9 mouse cellular contexts compared by ENCODE assay signal in the genomic region with DNA sequence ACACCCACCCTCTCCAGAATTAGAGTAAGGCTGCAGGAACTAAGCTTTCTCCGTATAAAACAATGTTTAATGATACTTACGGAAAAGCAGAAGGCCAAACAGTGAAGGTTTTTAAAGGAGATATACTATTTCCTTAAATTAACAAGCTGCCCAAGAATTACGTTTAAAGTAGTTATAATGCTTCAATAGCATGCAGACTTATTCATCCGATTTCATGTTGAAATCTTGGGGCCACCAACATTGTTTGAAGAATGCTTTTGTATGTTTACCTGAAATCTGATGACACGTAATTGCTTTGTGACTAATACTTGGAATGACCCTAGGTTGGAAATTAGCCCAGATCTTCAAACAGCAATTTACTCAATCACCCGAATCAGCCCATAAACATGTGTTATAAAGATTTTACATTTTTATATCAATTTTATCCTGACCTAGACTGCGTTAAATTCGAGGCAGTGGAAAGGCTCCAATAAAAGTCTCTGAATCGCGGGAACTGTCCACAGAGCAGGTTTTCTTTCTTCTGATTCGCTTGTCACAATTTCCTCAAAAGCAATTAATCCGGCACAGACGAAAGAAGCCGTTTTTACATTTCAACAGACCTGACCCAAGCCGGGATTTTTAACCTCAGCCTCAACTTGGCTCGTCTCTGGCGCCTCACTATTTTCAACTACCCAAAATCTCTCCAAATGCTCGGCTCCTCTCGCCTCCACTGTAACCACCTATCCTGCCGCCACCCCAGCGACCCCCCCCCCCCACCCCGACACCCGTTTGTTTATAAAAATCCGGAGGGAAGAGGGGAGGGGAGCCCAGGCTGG. TPM values are rescaled to one million over a fixed set of nuclear protein-coding genes. Genes with fewer than 3 reads are reported as not detected.
A peak's percentile ranks its signal among the peaks of the same experiment; 100 is the strongest.
DNase-seq lines count a peak whose midpoint lies in the region; ATAC-seq and TF ChIP-seq lines count a peak whose summit lies in the region.
"Had no signal": no experiment of that assay in that cellular context is flagged by ENCODE, and none has a peak within 500 bp of the region (broad histone marks: within the 10 kb centered on the region; RNA-seq: fewer than 3 reads in every experiment).

No protein-coding gene starts in this region.

- H3K79me2 ChIP-seq in liver, adult 2 months (ENCODE audit: control insufficient read depth, insufficient read depth, low read length), result no peaks in the 10 kb centered on the region

- H3K36me3 ChIP-seq in liver, adult 2 months (ENCODE audit: control insufficient read depth, insufficient read depth, low read length), result no peaks in the 10 kb centered on the region
- no peaks in the 10 kb centered on the region for H3K36me3 ChIP-seq in forebrain, embryonic 10.5 days (replicated peaks)
- H3K36me3 ChIP-seq in limb, embryonic 10.5 days, result no peaks in the 10 kb centered on the region
- no peaks in the 10 kb centered on the region for H3K36me3 ChIP-seq in neural tube, embryonic 15.5 days

- H3K4me2 ChIP-seq in neural tube, embryonic 15.5 days, result peak overlapping the region; percentile 50

- H3K4me1 ChIP-seq in liver, adult 2 months (ENCODE audit: control insufficient read depth, insufficient read depth, low read length), result no peaks in the 10 kb centered on the region
- peaks cover 34% of the 10 kb centered on the region for H3K4me1 ChIP-seq in forebrain, embryonic 10.5 days
- peaks cover 24% of the 10 kb centered on the region for H3K4me1 ChIP-seq in limb, embryonic 10.5 days
- peaks cover 17% of the 10 kb centered on the region for H3K4me1 ChIP-seq in neural tube, embryonic 15.5 days

- H3K27ac ChIP-seq in liver, adult 2 months (replicated peaks; ENCODE audit: insufficient read depth, low read depth, low read length), result no peak overlapping the region
- peak overlapping the region; percentile 81; the same call in 1 of the 2 replicates for H3K27ac ChIP-seq in forebrain, embryonic 10.5 days
- no peak overlapping the region for H3K27ac ChIP-seq in limb, embryonic 10.5 days
- H3K27ac ChIP-seq in neural tube, embryonic 15.5 days (replicated peaks), result no peak overlapping the region

- no peaks in the 10 kb centered on the region for H3K9me3 ChIP-seq in forebrain, embryonic 10.5 days
- no peaks in the 10 kb centered on the region for H3K9me3 ChIP-seq in limb, embryonic 10.5 days (replicated peaks)
- H3K9me3 ChIP-seq in neural tube, embryonic 15.5 days (replicated peaks), result no peaks in the 10 kb centered on the region

- no peak for TF ChIP-seq CTCF in liver, adult 2 months (IDR thresholded peaks at IDR 0.05; ENCODE audit: low read depth, low read length)

- ATAC-seq in neural tube, embryonic 15.5 days (ENCODE audit: low FRiP score), result no peak
- ATAC-seq: inflammation-experienced regulatory T-cells, adult 6 months had no signal

- peaks cover 27% of the 10 kb centered on the region for H3K27me3 ChIP-seq in liver, adult 2 months (ENCODE audit: control insufficient read depth, insufficient read depth, low read length)
- H3K27me3 ChIP-seq in forebrain, embryonic 10.5 days (ENCODE audit: poor library complexity, severe bottlenecking), result peaks cover 100% of the 10 kb centered on the region
- peaks cover 100% of the 10 kb centered on the region for H3K27me3 ChIP-seq in limb, embryonic 10.5 days (ENCODE audit: low read depth, poor library complexity, severe bottlenecking)
- H3K27me3 ChIP-seq in neural tube, embryonic 15.5 days (replicated peaks), result peaks cover 90% of the 10 kb centered on the region

- no peak overlapping the region for H3K4me3 ChIP-seq in liver, adult 2 months (ENCODE audit: insufficient read depth, low read depth, low read length)
- H3K4me3 ChIP-seq in forebrain, embryonic 10.5 days, result peak overlapping the region; percentile 51
- peak overlapping the region; percentile 59 for H3K4me3 ChIP-seq in limb, embryonic 10.5 days
- peak overlapping the region; percentile 20; the same call in 1 of the 2 replicates for H3K4me3 ChIP-seq in neural tube, embryonic 15.5 days (replicated peaks)

- H3K9ac ChIP-seq in liver, adult 2 months (ENCODE audit: low read depth, low read length), result no peak overlapping the region
- H3K9ac ChIP-seq in neural tube, embryonic 15.5 days (replicated peaks), result no peak overlapping the region

- WGBS in liver, adult 2 months, result 4% methylated on average over 24 of the region's 24 CpGs
- WGBS in forebrain, embryonic 10.5 days, result under 1% methylated on average over 24 of the region's 24 CpGs
- 2% methylated on average over 24 of the region's 24 CpGs for WGBS in limb, embryonic 10.5 days
- WGBS in neural tube, embryonic 15.5 days, result under 1% methylated on average over 24 of the region's 24 CpGs

- peak; percentile 28 for DNase-seq in liver, adult 2 months (ENCODE audit: extremely low read depth, low read depth, low spot score)
- DNase-seq in liver, result no peak
- no peak for DNase-seq in forebrain, embryonic 10.5 days (ENCODE audit: extremely low spot score, low spot score)
- peak; percentile 55 for DNase-seq in limb, embryonic 10.5 days (ENCODE audit: low spot score)
- DNase-seq in right cerebral cortex, postnatal 10 days (ENCODE audit: low spot score in 2 of 2), result no peak
- DNase-seq in urinary bladder, adult 18-20 months (ENCODE audit: low spot score in 2 of 2), result no peak
- no peak for DNase-seq in spleen, postnatal 36 days (ENCODE audit: low spot score in 2 of 2)

- no peak for TF ChIP-seq POLR2A in liver, adult 2 months (IDR thresholded peaks at IDR 0.05; ENCODE audit: extremely low read depth, insufficient read depth, low read length)

RNA-seq across cellular contexts. Expression of a gene that starts 4.0 kb away (rescaled TPM):
- not detected in 2 replicates for total RNA-seq in liver, adult 2 months (2014; rRNA removed)
- polyA plus RNA-seq in liver, adult 2 months (2012; rRNA removed), result not detected in 2 replicates
- 2.6 and 3.8 TPM in 2 replicates for polyA plus RNA-seq in forebrain, embryonic 10.5 days (2016; fragmentation: Nextera tagmentation; extraction: Ambion mirVana)
- 2.2 and 4.0 TPM in 2 replicates for polyA plus RNA-seq in limb, embryonic 10.5 days (2016; fragmentation: Nextera tagmentation; extraction: Ambion mirVana)
- 7.4 and 9.7 TPM in 2 replicates for polyA plus RNA-seq in neural tube, embryonic 15.5 days (2015; fragmentation: Nextera tagmentation; extraction: Ambion mirVana)
- polyA plus RNA-seq: inflammation-experienced regulatory T-cells, adult 6 months had no signal

RNA-seq across cellular contexts. Expression of a gene that starts 4.9 kb away (rescaled TPM):
- total RNA-seq in liver, adult 2 months (2014; rRNA removed), result not detected in 2 replicates
- polyA plus RNA-seq in liver, adult 2 months (2012; rRNA removed), result not detected in 2 replicates
- 3.2 and 8.0 TPM in 2 replicates for polyA plus RNA-seq in forebrain, embryonic 10.5 days (2016; fragmentation: Nextera tagmentation; extraction: Ambion mirVana)
- not detected in 2 replicates for polyA plus RNA-seq in limb, embryonic 10.5 days (2016; fragmentation: Nextera tagmentation; extraction: Ambion mirVana)
- not detected in 2 replicates for polyA plus RNA-seq in neural tube, embryonic 15.5 days (2015; fragmentation: Nextera tagmentation; extraction: Ambion mirVana)
- polyA plus RNA-seq: inflammation-experienced regulatory T-cells, adult 6 months had no signal

Comparison
In these comparisons a context has a peak if more than half of its experiments do, and no peak if none do; other contexts are left out.
1. DNase-seq: peak in liver, adult 2 months (single experiment) and limb, embryonic 10.5 days (single experiment); none in liver (single experiment), forebrain, embryonic 10.5 days (single experiment), right cerebral cortex, postnatal 10 days (0 of 2), urinary bladder, adult 18-20 months (0 of 2) and spleen, postnatal 36 days (0 of 2).